In the genomic region with DNA sequence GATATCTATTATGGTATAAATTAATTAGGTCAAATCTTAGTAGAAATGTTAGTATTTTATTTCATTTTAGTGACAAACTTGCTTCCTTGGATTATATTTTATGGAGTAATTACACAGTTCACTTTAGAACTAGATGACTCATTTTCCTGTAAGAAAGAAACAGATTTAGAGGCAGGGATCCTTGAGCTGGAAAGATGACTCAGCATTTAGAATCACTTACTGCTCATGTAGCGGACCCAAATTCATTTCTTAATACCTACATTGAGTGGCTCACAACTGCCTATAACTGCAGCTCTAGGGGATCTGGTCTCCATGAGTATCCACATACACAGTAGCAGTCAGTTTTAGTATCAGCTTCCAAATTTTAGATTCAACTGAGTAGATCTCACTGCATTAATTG, we compare ENCODE assay signal across 27 mouse cellular contexts.
"Had no signal": no experiment of that assay in that cellular context is flagged by ENCODE, and none has a peak within 500 bp of the region (broad histone marks: within the 10 kb centered on the region; RNA-seq: fewer than 3 reads in every experiment).

No protein-coding gene starts in this region.

- H3K4me1 ChIP-seq: heart, embryonic 13.5 days; heart, embryonic 15.5 days; hindbrain, embryonic 13.5 days; hindbrain, embryonic 15.5 days; kidney, embryonic 15.5 days; limb, embryonic 13.5 days; limb, embryonic 15.5 days; liver, embryonic 12.5 days had no signal

- H3K9ac ChIP-seq: heart, embryonic 13.5 days; heart, embryonic 15.5 days; hindbrain, embryonic 13.5 days; hindbrain, embryonic 15.5 days; kidney, embryonic 15.5 days; limb, embryonic 13.5 days; limb, embryonic 15.5 days; liver, embryonic 12.5 days; liver, embryonic 14.5 days had no signal

- H3K36me3 ChIP-seq: heart, embryonic 13.5 days; heart, embryonic 15.5 days; hindbrain, embryonic 13.5 days; hindbrain, embryonic 15.5 days; kidney, embryonic 15.5 days; limb, embryonic 13.5 days; limb, embryonic 15.5 days; liver, embryonic 12.5 days had no signal

- ATAC-seq: hindbrain, postnatal 0 days; intestine, embryonic 16.5 days; liver, embryonic 12.5 days had no signal

- DNase-seq: gastrocnemius, postnatal 14 days; gastrocnemius, postnatal 36 days; heart, adult 11 months; heart, adult 2 months; heart, postnatal 14 days; heart, postnatal 36 days; kidney, adult 11 months; kidney, adult 2 months; kidney, adult 9 months; kidney, postnatal 14 days; kidney, postnatal 36 days; layer of hippocampus, adult 9-11 months; layer of hippocampus, postnatal 36 days; left cerebral cortex, postnatal 4 days had no signal

- H3K27me3 ChIP-seq: heart, embryonic 13.5 days; heart, embryonic 15.5 days; hindbrain, embryonic 13.5 days; hindbrain, embryonic 15.5 days; kidney, embryonic 15.5 days; limb, embryonic 13.5 days; limb, embryonic 15.5 days; liver, embryonic 12.5 days had no signal

- H3K27ac ChIP-seq: heart, adult 2 months; heart, embryonic 13.5 days; heart, embryonic 15.5 days; hindbrain, embryonic 13.5 days; hindbrain, embryonic 15.5 days; hindbrain, postnatal 0 days; kidney, embryonic 15.5 days; kidney, postnatal 0 days; limb, embryonic 13.5 days; limb, embryonic 15.5 days; liver, embryonic 12.5 days; liver, embryonic 14.5 days had no signal

- H3K4me2 ChIP-seq: heart, embryonic 11.5 days; heart, embryonic 13.5 days; heart, embryonic 15.5 days; hindbrain, embryonic 13.5 days; hindbrain, embryonic 15.5 days; kidney, embryonic 15.5 days; limb, embryonic 13.5 days; limb, embryonic 15.5 days; liver, embryonic 12.5 days had no signal

- H3K9me3 ChIP-seq: heart, embryonic 13.5 days; heart, embryonic 15.5 days; hindbrain, embryonic 13.5 days; hindbrain, embryonic 15.5 days; kidney, embryonic 15.5 days; limb, embryonic 13.5 days; limb, embryonic 15.5 days; liver, embryonic 12.5 days had no signal

- H3K4me3 ChIP-seq: heart, adult 2 months; heart, embryonic 13.5 days; heart, embryonic 15.5 days; hindbrain, embryonic 13.5 days; hindbrain, embryonic 15.5 days; kidney, embryonic 15.5 days; limb, embryonic 13.5 days; limb, embryonic 15.5 days; liver, embryonic 12.5 days had no signal
